Mouse (Mus musculus): ENCODE measurements around the gene Tubd1. TPM values are rescaled to one million over a fixed set of nuclear protein-coding genes. Genes with fewer than 3 reads are reported as not detected.

The Tubd1 gene
- polyA plus RNA-seq, 2 experiments: 5.6 to 10.3 TPM

DNA sequence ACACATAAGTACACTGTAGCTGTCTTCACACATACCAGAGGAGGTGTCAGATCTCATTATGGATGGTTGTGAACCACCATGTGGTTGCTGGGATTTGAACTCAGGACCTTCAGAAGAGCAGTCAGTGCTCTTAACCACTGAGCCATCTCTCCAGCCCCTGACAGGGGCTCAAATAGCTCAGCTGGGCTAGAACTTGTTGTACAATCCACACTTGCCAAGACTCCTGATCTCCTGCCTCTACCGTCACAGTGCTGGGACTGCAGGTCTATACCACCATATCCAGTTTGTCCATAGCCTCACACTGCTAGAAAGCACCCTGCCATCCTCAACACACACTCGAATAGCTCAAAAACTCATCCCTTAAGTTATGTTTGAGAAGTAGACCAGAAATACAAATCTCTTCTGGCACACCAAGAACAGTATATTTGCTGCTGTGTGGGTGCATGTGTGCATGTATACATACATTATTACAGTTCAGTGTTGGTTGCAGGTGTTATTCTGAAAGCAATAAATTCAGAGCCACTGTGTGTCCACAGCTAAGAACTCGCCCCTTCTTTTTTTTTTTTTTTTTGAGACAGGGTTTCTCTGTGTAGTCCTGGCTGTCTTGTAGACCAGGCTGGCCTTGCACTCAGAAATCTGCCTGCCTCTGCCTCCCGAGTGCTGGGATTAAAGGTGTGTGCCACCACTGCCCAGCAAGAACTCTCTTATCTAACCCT, 44.0 kb downstream of the Tubd1 start:
- H3K4me2 ChIP-seq (ENCODE audit: low read depth): no peak overlapping the region
- no peak overlapping the region for H3K9ac ChIP-seq (replicated peaks)
- ATAC-seq (ENCODE audit: insufficient read depth) (no peak), DNase-seq (ENCODE audit: low read depth in 3 of 3, low spot score in 3 of 3) (no peak)
- no peaks in the 10 kb centered on the region for H3K9me3 ChIP-seq (ENCODE audit: control insufficient read depth, low read length)
- H3K4me3 ChIP-seq (ENCODE audit: insufficient read depth in 1 of 2, low read depth in 2 of 2, low read length in 2 of 2): no peak overlapping the region
- 64% methylated on average over 4 of the region's 4 CpGs for WGBS (ENCODE audit: insufficient replicate concordance)
- no peak overlapping the region for H3K27ac ChIP-seq
- H3K27me3 ChIP-seq (ENCODE audit: control insufficient read depth, insufficient read depth, low read length): no peaks in the 10 kb centered on the region
- peaks cover 29 to 44% of the 10 kb centered on the region in 2 experiments for H3K4me1 ChIP-seq (replicated peaks; ENCODE audit: control insufficient read depth in 2 of 2, insufficient read depth in 2 of 2, low read length in 1 of 2)
- TF ChIP-seq CTCF (IDR thresholded peaks at IDR 0.05; ENCODE audit: low read depth) (no peak), EP300 (IDR thresholded peaks at IDR 0.05; ENCODE audit: low read depth) (no peak)
- peaks cover 6% of the 10 kb centered on the region; the same call in 1 of the 2 replicates for H3K36me3 ChIP-seq (replicated peaks; ENCODE audit: control insufficient read depth, insufficient read depth, low read depth)

DNA sequence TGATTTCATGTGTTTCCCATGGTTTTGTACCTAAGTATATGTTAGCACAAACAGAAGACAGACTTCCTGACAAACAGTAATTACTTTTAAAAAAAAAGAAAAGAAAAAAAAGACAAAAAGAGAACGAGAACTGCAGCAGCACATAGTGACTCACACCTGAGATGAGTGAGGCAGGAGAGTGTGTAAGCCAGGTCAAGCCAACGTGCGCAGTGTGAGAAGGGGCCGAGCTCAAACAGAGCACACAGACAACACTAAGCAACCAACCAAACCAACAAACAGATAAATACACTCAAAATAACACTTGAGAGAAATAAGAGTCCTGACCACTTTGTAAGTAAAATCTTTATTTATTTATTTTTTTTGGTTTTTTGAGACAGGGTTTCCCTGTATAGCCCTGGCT, 45.3 kb downstream of the Tubd1 start:
- DNase-seq (ENCODE audit: low read depth in 3 of 3, low spot score in 3 of 3) (no peak), ATAC-seq (ENCODE audit: insufficient read depth) (no peak)
- Histone ChIP-seq H3K27me3 (ENCODE audit: control insufficient read depth, insufficient read depth, low read length) (no peaks in the 10 kb centered on the region), H3K9me3 (ENCODE audit: control insufficient read depth, low read length) (no peaks in the 10 kb centered on the region), H3K4me3 (ENCODE audit: insufficient read depth in 1 of 2, low read depth in 2 of 2, low read length in 2 of 2) (no peak overlapping the region), H3K4me1 (replicated peaks; ENCODE audit: control insufficient read depth in 2 of 2, insufficient read depth in 2 of 2, low read length in 1 of 2) (peaks cover 28 to 45% of the 10 kb centered on the region in 2 experiments), H3K36me3 (replicated peaks; ENCODE audit: control insufficient read depth, insufficient read depth, low read depth) (peaks cover 7% of the 10 kb centered on the region; the same call in 1 of the 2 replicates), H3K27ac (no peak overlapping the region), H3K9ac (replicated peaks) (no peak overlapping the region), H3K4me2 (ENCODE audit: low read depth) (no peak overlapping the region)
- WGBS (ENCODE audit: insufficient replicate concordance): 79% methylated on average over 4 of the region's 4 CpGs
- TF ChIP-seq EP300 (IDR thresholded peaks at IDR 0.05; ENCODE audit: low read depth) (no peak), CTCF (IDR thresholded peaks at IDR 0.05; ENCODE audit: low read depth) (no peak)

DNA sequence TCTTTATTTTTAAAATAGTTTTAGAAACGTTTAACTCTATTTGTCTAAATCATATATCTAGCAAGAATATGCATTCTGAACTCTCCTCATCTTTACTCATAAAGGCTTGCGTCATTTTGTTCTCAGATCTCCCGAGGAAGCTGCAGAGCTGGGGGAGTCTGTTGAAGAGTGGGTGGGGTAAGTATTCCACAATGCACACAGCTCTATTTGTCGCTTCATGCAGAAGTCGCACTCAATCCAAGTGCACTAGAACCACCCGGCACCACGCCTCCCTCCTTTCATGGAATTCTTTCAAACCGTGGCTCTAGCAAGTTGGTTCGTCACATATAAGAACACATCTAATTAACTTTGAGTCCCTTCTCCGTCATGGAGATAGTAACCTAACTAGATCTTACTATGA, 45.8 kb downstream of the Tubd1 start:
- no peak for DNase-seq (ENCODE audit: low read depth in 3 of 3, low spot score in 3 of 3)
- H3K27ac ChIP-seq: no peak overlapping the region
- H3K36me3 ChIP-seq (replicated peaks; ENCODE audit: control insufficient read depth, insufficient read depth, low read depth): peaks cover 4% of the 10 kb centered on the region; the same call in 1 of the 2 replicates
- peaks cover 25 to 42% of the 10 kb centered on the region in 2 experiments for H3K4me1 ChIP-seq (replicated peaks; ENCODE audit: control insufficient read depth in 2 of 2, insufficient read depth in 2 of 2, low read length in 1 of 2)
- 77% methylated on average over 10 of the region's 10 CpGs for WGBS (ENCODE audit: insufficient replicate concordance)
- ATAC-seq (ENCODE audit: insufficient read depth): no peak
- H3K9ac ChIP-seq (replicated peaks): no peak overlapping the region
- no peak overlapping the region for H3K4me3 ChIP-seq (ENCODE audit: insufficient read depth in 1 of 2, low read depth in 2 of 2, low read length in 2 of 2)
- H3K9me3 ChIP-seq (ENCODE audit: control insufficient read depth, low read length): no peaks in the 10 kb centered on the region
- no peak for TF ChIP-seq EP300 (IDR thresholded peaks at IDR 0.05; ENCODE audit: low read depth)
- TF ChIP-seq CTCF (IDR thresholded peaks at IDR 0.05; ENCODE audit: low read depth): no peak
- H3K27me3 ChIP-seq (ENCODE audit: control insufficient read depth, insufficient read depth, low read length): no peaks in the 10 kb centered on the region
- no peak overlapping the region for H3K4me2 ChIP-seq (ENCODE audit: low read depth)

DNA sequence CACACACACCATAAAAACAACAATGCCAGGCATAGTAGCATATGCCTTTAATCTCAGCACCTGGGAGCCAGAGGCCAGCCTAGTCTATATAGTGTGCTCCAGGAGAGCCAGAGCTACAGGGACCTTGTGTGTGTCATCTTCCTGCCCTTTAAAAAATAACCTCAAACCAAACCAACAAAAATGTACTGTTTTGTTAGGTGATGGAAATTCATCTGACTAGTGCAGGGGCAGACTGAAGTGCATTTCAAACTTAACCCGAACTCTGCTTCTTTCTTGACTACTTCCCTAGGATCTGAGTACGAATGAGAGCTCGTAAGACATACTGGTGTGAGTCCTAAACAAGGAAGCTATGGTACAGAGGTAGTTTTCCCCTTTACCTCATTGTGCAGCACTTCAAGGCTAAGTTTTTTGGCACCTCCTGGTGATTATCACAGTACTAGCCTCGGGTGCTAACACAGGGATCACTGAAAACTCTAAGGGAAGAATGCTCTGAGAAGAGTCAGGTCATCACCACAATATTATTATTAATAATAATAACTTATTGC, 46.6 kb downstream of the Tubd1 start:
- H3K27ac ChIP-seq: no peak overlapping the region
- peaks cover 23 to 40% of the 10 kb centered on the region in 2 experiments for H3K4me1 ChIP-seq (replicated peaks; ENCODE audit: control insufficient read depth in 2 of 2, insufficient read depth in 2 of 2, low read length in 1 of 2)

DNA sequence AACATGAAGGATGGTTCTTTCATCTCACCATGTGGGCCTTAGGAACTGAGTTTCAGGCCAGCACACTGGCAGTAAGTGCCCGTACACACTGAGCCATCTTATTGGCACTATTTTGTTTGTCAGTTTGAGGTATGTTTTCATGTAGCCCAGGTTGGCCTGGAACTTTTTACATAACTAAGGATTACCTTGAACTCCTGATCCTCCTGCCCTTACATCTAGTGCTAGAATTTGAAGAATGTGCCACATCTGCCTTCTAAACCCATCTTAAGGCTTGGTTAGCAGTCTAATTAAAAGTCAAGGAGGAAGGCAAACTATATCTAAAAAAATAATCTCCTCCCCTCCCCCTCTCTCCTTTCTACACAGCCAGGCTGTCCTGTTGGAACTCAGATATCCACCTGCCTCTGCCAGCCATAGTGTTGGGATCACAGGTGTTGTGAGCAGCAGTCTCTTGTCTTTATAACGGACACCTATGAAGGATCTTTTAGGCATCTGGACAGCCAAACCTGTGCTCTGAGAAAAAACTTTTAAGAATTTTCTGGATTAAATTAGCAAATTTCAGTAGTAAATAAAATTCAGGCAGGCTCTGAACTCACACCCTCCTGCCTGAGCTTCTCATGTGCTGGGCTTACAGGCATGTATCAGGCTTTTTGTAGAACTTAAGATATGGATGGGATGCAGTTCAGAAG, 47.3 kb downstream of the Tubd1 start:
- WGBS (ENCODE audit: insufficient replicate concordance): 61% methylated on average over 2 of the region's 2 CpGs
- ATAC-seq (ENCODE audit: insufficient read depth): no peak
- Histone ChIP-seq H3K27me3 (ENCODE audit: control insufficient read depth, insufficient read depth, low read length) (no peaks in the 10 kb centered on the region), H3K36me3 (replicated peaks; ENCODE audit: control insufficient read depth, insufficient read depth, low read depth) (peaks cover 4% of the 10 kb centered on the region; the same call in 1 of the 2 replicates), H3K4me2 (ENCODE audit: low read depth) (no peak overlapping the region), H3K4me3 (ENCODE audit: insufficient read depth in 1 of 2, low read depth in 2 of 2, low read length in 2 of 2) (no peak overlapping the region), H3K9me3 (ENCODE audit: control insufficient read depth, low read length) (no peaks in the 10 kb centered on the region), H3K9ac (replicated peaks) (0 out of 2 replicates have a peak overlapping the region, but pooled peaks have one; percentile 15), H3K4me1 (replicated peaks; ENCODE audit: control insufficient read depth in 2 of 2, insufficient read depth in 2 of 2, low read length in 1 of 2) (peaks cover 18 to 36% of the 10 kb centered on the region in 2 experiments), H3K27ac (no peak overlapping the region)
- no peak for DNase-seq (ENCODE audit: low read depth in 3 of 3, low spot score in 3 of 3)
- no peak for TF ChIP-seq CTCF (IDR thresholded peaks at IDR 0.05; ENCODE audit: low read depth)
- no peak for TF ChIP-seq EP300 (IDR thresholded peaks at IDR 0.05; ENCODE audit: low read depth)

More for the DNA sequence above, 46.6 kb downstream of the Tubd1 start:
- H3K36me3 ChIP-seq (replicated peaks; ENCODE audit: control insufficient read depth, insufficient read depth, low read depth): peaks cover 4% of the 10 kb centered on the region; the same call in 1 of the 2 replicates
- no peaks in the 10 kb centered on the region for H3K9me3 ChIP-seq (ENCODE audit: control insufficient read depth, low read length)
- TF ChIP-seq CTCF (IDR thresholded peaks at IDR 0.05; ENCODE audit: low read depth) (no peak), EP300 (IDR thresholded peaks at IDR 0.05; ENCODE audit: low read depth) (no peak)
- no peak overlapping the region for H3K4me3 ChIP-seq (ENCODE audit: insufficient read depth in 1 of 2, low read depth in 2 of 2, low read length in 2 of 2)
- DNase-seq (ENCODE audit: low read depth in 3 of 3, low spot score in 3 of 3) (no peak), ATAC-seq (ENCODE audit: insufficient read depth) (no peak)
- H3K27me3 ChIP-seq (ENCODE audit: control insufficient read depth, insufficient read depth, low read length): no peaks in the 10 kb centered on the region
- WGBS (ENCODE audit: insufficient replicate concordance): 55% methylated on average over 4 of the region's 4 CpGs
- H3K4me2 ChIP-seq (ENCODE audit: low read depth): no peak overlapping the region
- no peak overlapping the region for H3K9ac ChIP-seq (replicated peaks)
